Mouse (Mus musculus): ENCODE measurements around the gene Nfatc2. TPM values are rescaled to one million over a fixed set of nuclear protein-coding genes. Genes with fewer than 3 reads are reported as not detected.

The Nfatc2 gene
- polyA plus RNA-seq, 1 experiment from 2014 or later = 1.9 TPM

- Histone ChIP-seq H3K4me1 (peaks cover 44% of the 10 kb centered on the region), H3K9ac (replicated peaks) (no peak overlapping the region), H3K4me2 (replicated peaks) (no peak overlapping the region), H3K4me3 (no peak overlapping the region), H3K36me3 (no peaks in the 10 kb centered on the region), H3K9me3 (no peaks in the 10 kb centered on the region), H3K27me3 (peaks cover 13% of the 10 kb centered on the region; the same call in 1 of the 2 replicates), H3K27ac (replicated peaks) (no peak overlapping the region)
- WGBS = 88% methylated on average over 12 of the region's 12 CpGs
- ATAC-seq (replicated peaks) = no peak
Measured at GRCm38 (mm10) chr2:168586512-168586911, 14.9 kb downstream of the Nfatc2 start.

DNA sequence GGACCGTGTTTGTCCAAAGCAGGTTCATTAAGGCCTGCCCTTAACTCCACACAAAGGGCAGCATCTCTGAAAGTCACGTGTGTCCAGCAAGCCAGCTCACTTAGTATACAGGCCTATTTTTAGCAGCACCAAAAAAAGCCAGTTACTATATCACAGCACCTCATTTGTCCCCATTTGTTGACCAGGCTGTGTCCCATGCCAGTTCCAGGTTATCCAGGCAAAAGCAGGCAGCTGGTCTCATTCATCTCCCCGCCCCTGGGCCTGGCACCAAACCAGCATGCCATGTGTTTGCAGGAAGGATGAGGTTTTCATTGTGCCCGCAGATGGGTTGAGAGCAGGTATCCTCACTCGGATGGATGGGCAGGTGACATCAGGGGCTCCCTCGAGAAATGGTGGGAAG lies 16.6 kb downstream of the Nfatc2 start:
- no peak for ATAC-seq (replicated peaks)
- H3K27ac ChIP-seq (replicated peaks) = no peak overlapping the region
- H3K27me3 ChIP-seq = peaks cover 6% of the 10 kb centered on the region; the same call in 1 of the 2 replicates
- no peaks in the 10 kb centered on the region for H3K36me3 ChIP-seq
- H3K4me1 ChIP-seq = peaks cover 53% of the 10 kb centered on the region
- H3K4me3 ChIP-seq = no peak overlapping the region
- no peak overlapping the region for H3K4me2 ChIP-seq (replicated peaks)
- WGBS = 51% methylated on average over 6 of the region's 6 CpGs
- no peaks in the 10 kb centered on the region for H3K9me3 ChIP-seq
- H3K9ac ChIP-seq (replicated peaks) = no peak overlapping the region

GRCm38 (mm10) chr2:168584408-168584807 lies 17.0 kb downstream of the Nfatc2 start:
- Histone ChIP-seq H3K9ac (replicated peaks) (no peak overlapping the region), H3K4me1 (peaks cover 49% of the 10 kb centered on the region), H3K4me2 (replicated peaks) (no peak overlapping the region), H3K36me3 (no peaks in the 10 kb centered on the region), H3K27me3 (peaks cover 4% of the 10 kb centered on the region; the same call in 1 of the 2 replicates), H3K27ac (replicated peaks) (no peak overlapping the region), H3K4me3 (no peak overlapping the region), H3K9me3 (no peaks in the 10 kb centered on the region)
- WGBS = 61% methylated on average over 8 of the region's 8 CpGs
- no peak for ATAC-seq (replicated peaks)

- no peaks in the 10 kb centered on the region for H3K36me3 ChIP-seq
- 84% methylated on average over 5 of the region's 5 CpGs for whole genome bisulfite sequencing
Measured at GRCm38 (mm10) chr2:168583084-168583483, 18.4 kb downstream of the Nfatc2 start.

GRCm38 (mm10) chr2:168581207-168581854 lies 20.1 kb downstream of the Nfatc2 start:
- H3K9ac ChIP-seq (replicated peaks) = no peak overlapping the region
- ATAC-seq (replicated peaks) = no peak
- peaks cover 28% of the 10 kb centered on the region for H3K4me1 ChIP-seq
- H3K27ac ChIP-seq (replicated peaks) = 0 out of 2 replicates have a peak overlapping the region, but pooled peaks have one; percentile 11
- H3K27me3 ChIP-seq = no peaks in the 10 kb centered on the region
- H3K9me3 ChIP-seq = no peaks in the 10 kb centered on the region
- no peaks in the 10 kb centered on the region for H3K36me3 ChIP-seq
- no peak overlapping the region for H3K4me3 ChIP-seq
- no peak overlapping the region for H3K4me2 ChIP-seq (replicated peaks)
- 9% methylated on average over 6 of the region's 6 CpGs for WGBS

More at GRCm38 (mm10) chr2:168583084-168583483, 18.4 kb downstream of the Nfatc2 start:
- Histone ChIP-seq H3K27ac (replicated peaks) (no peak overlapping the region), H3K9me3 (no peaks in the 10 kb centered on the region), H3K27me3 (no peaks in the 10 kb centered on the region), H3K4me2 (replicated peaks) (no peak overlapping the region), H3K4me1 (peaks cover 36% of the 10 kb centered on the region), H3K4me3 (no peak overlapping the region), H3K9ac (replicated peaks) (no peak overlapping the region)
- no peak for ATAC-seq (replicated peaks)

DNA sequence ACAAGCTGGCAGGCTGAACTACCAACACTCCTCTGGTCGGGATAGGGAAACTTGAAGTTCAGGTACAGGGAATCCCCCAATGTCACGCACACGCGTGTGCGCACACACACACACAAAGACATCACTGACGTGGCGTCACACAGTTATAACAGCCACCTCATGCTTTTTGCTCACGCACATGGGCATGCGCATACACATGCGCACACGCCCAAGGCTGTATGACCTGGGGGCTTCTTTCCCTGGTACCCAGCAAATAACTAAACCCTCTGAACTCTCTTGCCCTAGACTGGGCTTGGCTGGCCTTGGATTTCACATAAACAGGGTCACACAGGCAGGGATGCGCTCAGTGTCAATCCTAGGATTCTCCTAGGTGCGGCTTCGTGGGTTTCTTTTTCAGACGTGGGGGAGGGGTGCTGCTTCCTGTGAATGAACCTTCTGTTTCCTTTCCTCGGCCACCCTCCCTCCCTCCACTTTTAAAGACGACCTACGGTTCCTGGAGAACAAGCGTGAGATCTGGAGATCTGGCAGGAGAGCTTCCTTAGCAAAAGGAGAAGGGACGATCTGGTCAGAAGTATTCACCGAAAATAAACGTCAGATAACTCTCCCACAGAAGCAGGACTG lies 21.1 kb downstream of the Nfatc2 start:
- no peak for ATAC-seq (replicated peaks)
- 45% methylated on average over 22 of the region's 22 CpGs for WGBS
- H3K4me3 ChIP-seq = no peak overlapping the region
- no peaks in the 10 kb centered on the region for H3K36me3 ChIP-seq
- H3K9me3 ChIP-seq = no peaks in the 10 kb centered on the region
- H3K27me3 ChIP-seq = no peaks in the 10 kb centered on the region
- no peak overlapping the region for H3K27ac ChIP-seq (replicated peaks)
- no peak overlapping the region for H3K4me2 ChIP-seq (replicated peaks)
- peaks cover 28% of the 10 kb centered on the region for H3K4me1 ChIP-seq
- no peak overlapping the region for H3K9ac ChIP-seq (replicated peaks)

- Histone ChIP-seq H3K27ac (replicated peaks) (no peak overlapping the region), H3K4me2 (replicated peaks) (no peak overlapping the region), H3K9me3 (no peaks in the 10 kb centered on the region), H3K4me3 (no peak overlapping the region), H3K36me3 (no peaks in the 10 kb centered on the region), H3K27me3 (no peaks in the 10 kb centered on the region), H3K4me1 (peaks cover 24% of the 10 kb centered on the region), H3K9ac (replicated peaks) (no peak overlapping the region)
- ATAC-seq (replicated peaks) = no peak
- 79% methylated on average over 15 of the region's 15 CpGs for WGBS
Measured at GRCm38 (mm10) chr2:168579601-168580130, 21.8 kb downstream of the Nfatc2 start.

GRCm38 (mm10) chr2:168579109-168579508 lies 22.3 kb downstream of the Nfatc2 start:
- no peak overlapping the region for H3K4me3 ChIP-seq
- no peak for ATAC-seq (replicated peaks)

GRCm38 (mm10) chr2:168578132-168578531 lies 23.3 kb downstream of the Nfatc2 start:
- no peak overlapping the region for H3K4me3 ChIP-seq
- no peak overlapping the region for H3K27ac ChIP-seq (replicated peaks)
- no peaks in the 10 kb centered on the region for H3K9me3 ChIP-seq
- no peak for ATAC-seq (replicated peaks)
- no peak overlapping the region for H3K4me2 ChIP-seq (replicated peaks)
- WGBS = 57% methylated on average over 9 of the region's 9 CpGs
- H3K36me3 ChIP-seq = no peaks in the 10 kb centered on the region
- H3K4me1 ChIP-seq = peaks cover 19% of the 10 kb centered on the region
- no peak overlapping the region for H3K9ac ChIP-seq (replicated peaks)
- no peaks in the 10 kb centered on the region for H3K27me3 ChIP-seq

More at GRCm38 (mm10) chr2:168579109-168579508, 22.3 kb downstream of the Nfatc2 start:
- Histone ChIP-seq H3K4me1 (peaks cover 19% of the 10 kb centered on the region), H3K4me2 (replicated peaks) (no peak overlapping the region), H3K9me3 (no peaks in the 10 kb centered on the region), H3K27me3 (no peaks in the 10 kb centered on the region), H3K27ac (replicated peaks) (no peak overlapping the region), H3K36me3 (no peaks in the 10 kb centered on the region), H3K9ac (replicated peaks) (no peak overlapping the region)
- WGBS = 91% methylated on average over 3 of the region's 3 CpGs

GRCm38 (mm10) chr2:168577381-168577780 lies 24.1 kb downstream of the Nfatc2 start:
- no peak overlapping the region for H3K27ac ChIP-seq (replicated peaks)
- H3K9ac ChIP-seq (replicated peaks) = no peak overlapping the region
- H3K9me3 ChIP-seq = no peaks in the 10 kb centered on the region
- H3K4me3 ChIP-seq = no peak overlapping the region
- H3K36me3 ChIP-seq = no peaks in the 10 kb centered on the region
- no peak overlapping the region for H3K4me2 ChIP-seq (replicated peaks)
- peaks cover 19% of the 10 kb centered on the region for H3K4me1 ChIP-seq
- 81% methylated on average over 7 of the region's 7 CpGs for WGBS
- no peaks in the 10 kb centered on the region for H3K27me3 ChIP-seq
- no peak for ATAC-seq (replicated peaks)

GRCm38 (mm10) chr2:168575834-168576233 lies 25.6 kb downstream of the Nfatc2 start:
- Histone ChIP-seq H3K9ac (replicated peaks) (no peak overlapping the region), H3K4me2 (replicated peaks) (no peak overlapping the region), H3K27ac (replicated peaks) (no peak overlapping the region), H3K27me3 (no peaks in the 10 kb centered on the region), H3K9me3 (no peaks in the 10 kb centered on the region), H3K36me3 (no peaks in the 10 kb centered on the region), H3K4me1 (peaks cover 10% of the 10 kb centered on the region), H3K4me3 (no peak overlapping the region)
- ATAC-seq (replicated peaks) = no peak
- WGBS = 60% methylated on average over 5 of the region's 5 CpGs

GRCm38 (mm10) chr2:168574934-168575333 lies 26.5 kb downstream of the Nfatc2 start:
- ATAC-seq (replicated peaks) = no peak
- Histone ChIP-seq H3K9ac (replicated peaks) (no peak overlapping the region), H3K4me1 (peaks cover under 1% of the 10 kb centered on the region; the same call in 1 of the 2 replicates), H3K4me3 (no peak overlapping the region), H3K36me3 (no peaks in the 10 kb centered on the region), H3K9me3 (no peaks in the 10 kb centered on the region), H3K27me3 (no peaks in the 10 kb centered on the region), H3K4me2 (replicated peaks) (no peak overlapping the region), H3K27ac (replicated peaks) (no peak overlapping the region)
- 66% methylated on average over 10 of the region's 10 CpGs for WGBS

Measured in forebrain, embryonic 15.5 days (tissue).